Comparison of ENCODE assay signal across 12 mouse cellular contexts in genomic region chr1:132299744-132300143, GRCm38 (mm10). TPM values are rescaled to one million over a fixed set of nuclear protein-coding genes. Genes with fewer than 3 reads are reported as not detected.
DNase-seq lines count a peak whose midpoint lies in the region; ATAC-seq lines count a peak whose summit lies in the region.
"Had no signal": no experiment of that assay in that cellular context is flagged by ENCODE, and none has a peak within 500 bp of the region (broad histone marks: within the 10 kb centered on the region; RNA-seq: fewer than 3 reads in every experiment).

No protein-coding gene starts in this region.

- WGBS in forebrain, embryonic 14.5 days = 74% methylated on average over 5 of the region's 5 CpGs
- 86% methylated on average over 5 of the region's 5 CpGs for WGBS in midbrain, embryonic 12.5 days

- 0 out of 2 replicates have a peak, but pooled peaks cover 3% of the 10 kb centered on the region for H3K27me3 ChIP-seq in forebrain, embryonic 14.5 days (replicated peaks; ENCODE audit: control insufficient read depth, insufficient read depth, low read length)
- H3K27me3 ChIP-seq in midbrain, embryonic 12.5 days = peaks cover 49% of the 10 kb centered on the region

- peaks cover 19% of the 10 kb centered on the region for H3K4me1 ChIP-seq in forebrain, embryonic 14.5 days (ENCODE audit: control insufficient read depth, insufficient read depth, low read length)
- peaks cover 44% of the 10 kb centered on the region for H3K4me1 ChIP-seq in midbrain, embryonic 12.5 days

- H3K9ac ChIP-seq in forebrain, embryonic 14.5 days (ENCODE audit: low read length) = peak overlapping the region; percentile 81; the same call in 1 of the 2 replicates
- H3K9ac ChIP-seq in midbrain, embryonic 12.5 days (replicated peaks) = 0 out of 2 replicates have a peak overlapping the region, but pooled peaks have one; percentile 85

- no peaks in the 10 kb centered on the region for H3K9me3 ChIP-seq in forebrain, embryonic 14.5 days (replicated peaks; ENCODE audit: control insufficient read depth, low read length)
- no peaks in the 10 kb centered on the region for H3K9me3 ChIP-seq in midbrain, embryonic 12.5 days

- H3K4me2 ChIP-seq in forebrain, embryonic 14.5 days (ENCODE audit: low read length) = peak overlapping the region; percentile 100
- H3K4me2 ChIP-seq in midbrain, embryonic 12.5 days (replicated peaks) = peak overlapping the region; percentile 99

- no peaks in the 10 kb centered on the region for H3K36me3 ChIP-seq in forebrain, embryonic 14.5 days (ENCODE audit: control insufficient read depth, insufficient read depth, low read length)
- no peaks in the 10 kb centered on the region for H3K36me3 ChIP-seq in midbrain, embryonic 12.5 days

- peak; percentile 28 for DNase-seq in kidney, adult 9 months
- DNase-seq in kidney, postnatal 4 days = no peak
- peak; percentile 57 for DNase-seq in cerebellum, adult 9-10 months
- no peak for DNase-seq in forebrain, embryonic 14.5 days (ENCODE audit: low spot score)
- no peak for DNase-seq in urinary bladder, adult 2 months (ENCODE audit: low spot score)
- DNase-seq in right cerebral cortex, postnatal 10 days (ENCODE audit: low spot score in 2 of 2) = no peak

- H3K4me3 ChIP-seq in forebrain, embryonic 14.5 days (ENCODE audit: low read depth, low read length) = peak overlapping the region; percentile 57
- peak overlapping the region; percentile 65 for H3K4me3 ChIP-seq in midbrain, embryonic 12.5 days

- H3K27ac ChIP-seq in forebrain, embryonic 14.5 days (ENCODE audit: low read depth, low read length) = no peak overlapping the region
- no peak overlapping the region for H3K27ac ChIP-seq in midbrain, embryonic 12.5 days (replicated peaks)

- ATAC-seq in forebrain, embryonic 14.5 days = no peak
- no peak for ATAC-seq in midbrain, embryonic 12.5 days (ENCODE audit: low FRiP score, low read depth)
- no peak for ATAC-seq in megakaryocyte, adult 5-6 weeks (ENCODE audit: poor library complexity, severe bottlenecking)

RNA-seq across cellular contexts. Expression of gene Klhdc8a, which starts 1.3 kb away (rescaled TPM):
- polyA plus RNA-seq in forebrain, embryonic 14.5 days (2014; fragmentation: Nextera tagmentation; extraction: Ambion mirVana) = 3.4 TPM in 2 replicates
- 5.2 and 5.4 TPM in 2 replicates for polyA plus RNA-seq in midbrain, embryonic 12.5 days (2016; fragmentation: Nextera tagmentation; extraction: Ambion mirVana)
- not detected in 2 replicates for total RNA-seq in megakaryocyte, adult 5-6 weeks (2015)
- total RNA-seq in megakaryocyte, adult 5-6 weeks (2017) = not detected in 2 replicates
- 1.2 and 1.5 TPM in 2 replicates for polyA plus RNA-seq in urinary bladder, adult 2 months (2012; rRNA removed)
- total RNA-seq: common myeloid progenitor, adult 5-6 weeks; hematopoietic stem cell, adult 5-6 weeks; MEL had no signal
- polyA plus RNA-seq: limb, embryonic 11.5 days had no signal

RNA-seq across cellular contexts. Expression of gene Nuak2, which starts 16.2 kb away (rescaled TPM):
- polyA plus RNA-seq in forebrain, embryonic 14.5 days (2014; fragmentation: Nextera tagmentation; extraction: Ambion mirVana) = 18.8 and 20.1 TPM in 2 replicates
- polyA plus RNA-seq in midbrain, embryonic 12.5 days (2016; fragmentation: Nextera tagmentation; extraction: Ambion mirVana) = 94.9 and 101 TPM in 2 replicates
- 23.9 and 24.2 TPM in 2 replicates for total RNA-seq in megakaryocyte, adult 5-6 weeks (2015)
- 14.3 and 16.7 TPM in 2 replicates for total RNA-seq in megakaryocyte, adult 5-6 weeks (2017)
- 3.4 TPM in 2 replicates for polyA plus RNA-seq in urinary bladder, adult 2 months (2012; rRNA removed)

Comparison
In these comparisons a context has a peak if more than half of its experiments do, and no peak if none do; other contexts are left out.
1. DNase-seq: peak in kidney, adult 9 months (single experiment) and cerebellum, adult 9-10 months (single experiment); none in kidney, postnatal 4 days (0 of 2), forebrain, embryonic 14.5 days (single experiment), urinary bladder, adult 2 months (single experiment) and right cerebral cortex, postnatal 10 days (0 of 2).